Mouse (Mus musculus): ENCODE measurements around the gene Kcnn1.

The Kcnn1 gene

GRCm38 (mm10) chr8:70893656-70894384 is 30.8 kb upstream of the Kcnn1 start:
- DNase-seq (ENCODE audit: low spot score in 2 of 2), result peak; percentile 66 to 82

DNA sequence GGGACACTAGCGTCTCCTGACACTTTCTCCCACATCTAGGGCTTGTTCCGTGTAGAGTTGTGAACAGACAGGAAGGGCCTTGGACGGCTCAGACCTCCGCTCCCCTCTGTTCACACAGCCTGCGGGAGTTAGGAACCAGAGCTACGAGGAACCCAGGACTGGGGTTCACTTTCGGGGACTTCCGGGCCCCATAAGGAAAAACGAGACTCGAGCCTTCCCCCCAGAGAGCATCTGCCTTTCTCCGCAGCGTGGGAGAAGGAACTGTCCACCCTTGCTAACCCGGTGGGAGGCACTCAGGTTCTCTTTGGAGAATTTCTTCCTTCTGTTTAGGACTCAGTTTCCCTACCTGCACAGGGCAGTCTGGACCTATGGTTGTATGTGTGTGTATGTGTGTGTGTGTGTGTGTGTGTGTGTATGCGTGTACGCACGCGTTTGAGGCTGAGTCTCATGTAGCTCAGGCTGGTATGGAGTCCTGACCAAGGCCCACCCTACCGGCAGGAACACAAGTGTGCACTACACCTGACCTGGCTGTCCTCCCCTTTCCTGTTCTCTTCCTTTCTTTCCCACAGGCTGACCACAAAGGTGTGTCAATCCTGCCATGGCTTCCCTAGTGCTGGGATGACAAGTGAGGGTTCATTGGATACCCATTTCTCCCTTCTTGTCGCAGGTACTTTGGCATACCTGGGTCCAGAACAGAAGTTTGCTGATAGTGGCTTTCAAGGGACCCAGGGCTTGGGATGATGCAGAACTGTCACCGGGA is 30.0 kb upstream of the Kcnn1 start:
- DNase-seq (ENCODE audit: low spot score in 2 of 2), result no peak

DNA sequence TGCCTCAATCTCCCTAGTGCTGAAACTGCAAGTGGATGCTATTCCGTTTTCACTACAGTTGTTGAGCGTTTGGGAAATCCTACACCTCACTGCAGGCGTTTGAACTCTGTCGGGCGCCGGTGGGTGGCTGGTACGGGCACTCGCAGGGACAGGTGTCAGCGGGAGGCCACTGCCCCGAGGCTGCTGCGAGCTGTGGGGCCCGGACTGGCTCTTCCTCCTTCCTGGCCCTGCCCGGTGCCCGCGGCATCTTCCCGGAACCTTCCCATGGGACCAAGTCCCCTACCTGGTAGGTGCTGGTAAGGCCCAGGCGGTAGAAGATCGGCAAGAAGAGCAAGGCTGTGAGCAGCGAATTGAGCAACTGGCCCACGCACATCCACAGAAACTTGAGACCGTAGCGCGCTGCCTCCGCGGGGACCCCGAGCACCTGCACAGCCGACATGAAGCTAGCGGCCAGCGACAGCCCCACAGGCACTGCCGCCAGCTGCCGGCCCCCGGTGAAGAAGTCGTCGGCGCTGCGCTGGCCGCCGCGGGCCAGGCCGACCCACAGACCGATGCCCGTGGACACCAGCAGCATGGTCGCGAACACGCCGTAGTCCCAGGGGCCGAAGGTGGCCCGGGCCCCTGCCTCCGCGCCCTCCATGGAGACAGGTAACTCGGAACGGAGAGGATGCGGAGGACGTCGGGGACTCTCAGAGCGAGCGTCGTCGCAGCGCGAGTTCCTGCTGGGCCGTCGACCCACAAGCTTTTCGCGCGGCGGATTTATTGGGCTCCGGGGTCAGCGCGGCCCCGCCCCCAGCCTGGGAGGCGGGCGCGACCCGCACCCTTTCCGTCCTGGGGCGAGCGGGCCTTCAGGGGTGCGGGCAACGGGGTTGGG is 29.2 kb upstream of the Kcnn1 start, which contains the start of gene Slc5a5:
Slc5a5 (minus strand) TSS at position 736 of the 874 bp plus-strand sequence.
- no peak for DNase-seq (ENCODE audit: low spot score in 2 of 2)

DNA sequence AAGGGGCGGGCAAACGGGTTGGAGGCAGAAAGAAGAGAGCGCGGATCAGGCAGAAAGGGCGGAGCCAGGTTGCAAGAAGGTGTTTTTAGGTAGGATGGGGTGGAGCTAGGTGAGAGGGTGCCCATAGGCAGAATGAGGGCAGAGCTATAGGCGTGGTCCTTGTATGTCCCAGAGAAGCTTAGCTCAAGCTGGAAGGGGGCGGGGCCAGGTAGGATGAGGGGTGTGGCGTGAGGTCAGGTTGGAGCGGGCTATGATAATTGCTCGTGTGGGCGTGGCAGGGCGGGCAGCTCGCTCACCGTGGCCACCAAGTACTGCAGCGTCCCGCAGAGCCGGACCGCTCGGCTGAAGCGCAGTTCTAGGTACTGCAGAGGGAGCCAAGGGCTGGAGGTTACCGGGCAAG is 28.3 kb upstream of the Kcnn1 start:
- no peak for DNase-seq (ENCODE audit: low spot score in 2 of 2)

DNA sequence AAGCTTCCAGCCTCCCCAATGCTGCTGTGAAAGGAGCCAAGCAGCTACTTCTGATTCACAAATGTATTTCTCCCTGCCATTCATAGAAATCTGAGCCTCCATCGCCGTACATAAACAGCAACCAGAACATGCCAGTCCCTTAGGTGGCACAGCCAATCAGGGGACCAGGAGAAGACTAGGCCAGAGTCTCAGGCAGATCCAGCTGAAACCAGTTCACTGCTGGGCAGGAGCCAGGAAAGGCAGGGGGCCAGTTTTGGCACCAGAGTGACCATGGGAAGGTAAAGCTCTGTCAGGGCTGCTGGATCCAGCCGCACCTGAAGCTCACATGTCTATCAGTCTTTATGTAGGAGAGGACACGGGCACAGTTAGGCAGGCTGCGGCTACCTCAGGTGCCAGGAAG is 27.6 kb upstream of the Kcnn1 start:
- DNase-seq (ENCODE audit: low spot score in 2 of 2), result no peak

- DNase-seq (ENCODE audit: low spot score in 2 of 2), result no peak
Observed at GRCm38 (mm10) chr8:70887669-70888068, 24.6 kb upstream of the Kcnn1 start.

DNA sequence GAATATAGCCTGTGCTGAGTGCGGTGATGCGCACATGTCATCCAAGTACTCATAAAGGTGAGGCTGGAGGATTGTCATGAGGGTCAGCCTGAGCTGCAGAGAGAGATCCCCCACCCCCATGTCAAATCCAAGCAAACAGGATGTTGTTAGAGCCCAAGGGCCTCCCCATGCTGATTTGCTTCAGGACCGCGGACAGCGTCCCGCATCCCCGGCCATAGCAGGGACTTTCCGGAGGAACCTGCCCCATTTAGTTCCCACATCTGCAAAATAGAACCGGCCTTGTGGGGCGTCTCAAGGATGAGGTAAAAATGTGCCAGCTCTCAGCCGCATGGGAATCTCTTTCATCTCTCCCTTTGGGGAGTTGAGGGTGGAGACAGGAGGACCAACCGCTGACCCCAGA is 22.6 kb upstream of the Kcnn1 start:
- no peak for DNase-seq (ENCODE audit: low spot score in 2 of 2)

DNA sequence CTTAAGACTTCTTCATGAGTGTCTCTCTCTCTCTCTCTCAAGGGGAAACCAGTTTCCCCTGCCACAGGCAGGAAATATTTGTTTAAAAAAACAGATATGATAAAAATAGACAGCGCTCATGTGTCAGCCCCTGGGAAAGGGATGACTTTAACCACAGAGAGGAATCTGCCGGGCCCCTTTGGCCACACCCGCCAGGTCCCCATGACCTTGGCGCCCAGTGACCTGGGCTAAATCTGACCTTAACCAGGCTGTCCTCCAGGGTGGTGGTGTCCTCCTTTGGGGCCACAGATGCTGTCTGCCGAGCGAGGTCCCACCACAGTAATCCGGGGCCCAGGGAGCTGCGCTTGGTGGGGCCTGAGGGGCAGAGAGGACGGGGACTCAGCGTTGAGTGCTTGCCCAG is 21.6 kb upstream of the Kcnn1 start:
- DNase-seq (ENCODE audit: low spot score in 2 of 2), result no peak

GRCm38 (mm10) chr8:70884186-70884585 is 21.1 kb upstream of the Kcnn1 start:
- DNase-seq (ENCODE audit: low spot score in 2 of 2), result no peak

DNA sequence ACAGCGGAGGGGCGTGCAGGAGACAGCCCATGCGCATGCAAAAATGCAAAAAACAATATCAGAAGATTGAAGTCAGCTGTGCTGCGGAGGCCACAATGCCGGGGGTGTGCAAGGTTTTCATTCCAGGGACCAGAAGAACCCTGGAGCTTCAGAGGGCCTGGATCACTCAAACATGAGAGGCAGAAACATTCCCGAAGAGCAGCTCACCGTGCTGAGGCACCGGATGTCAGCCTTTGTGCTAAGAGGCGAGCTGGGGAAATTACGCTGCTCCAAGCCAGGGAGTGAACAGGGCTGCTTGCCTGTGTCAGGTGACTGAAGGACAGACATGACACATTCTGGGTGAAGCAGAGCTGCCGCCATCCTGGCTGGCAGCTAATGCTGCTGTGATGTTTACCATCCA is 17.5 kb upstream of the Kcnn1 start:
- DNase-seq (ENCODE audit: low spot score in 2 of 2), result no peak

DNA sequence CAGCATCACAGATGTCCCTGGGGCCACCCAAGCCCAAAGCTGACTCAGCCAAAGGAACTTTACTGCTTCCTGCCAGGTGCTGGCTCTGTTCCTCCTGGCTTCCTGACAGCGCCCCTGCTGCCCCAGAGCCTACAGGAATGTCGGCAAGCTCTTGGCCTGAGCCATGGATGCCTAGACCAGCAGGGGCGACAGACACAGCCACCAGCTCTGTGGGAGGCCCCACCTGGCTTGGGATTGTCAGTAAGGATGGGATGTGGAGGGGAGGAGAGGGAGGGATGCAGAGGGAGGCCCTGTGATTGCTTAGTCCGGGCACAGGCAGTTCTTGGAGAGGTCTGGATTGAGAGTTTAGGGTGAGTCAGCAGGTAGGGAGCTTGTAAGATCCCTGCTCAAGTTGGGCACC is 17.1 kb upstream of the Kcnn1 start:
- DNase-seq (ENCODE audit: low spot score in 2 of 2), result no peak

DNA sequence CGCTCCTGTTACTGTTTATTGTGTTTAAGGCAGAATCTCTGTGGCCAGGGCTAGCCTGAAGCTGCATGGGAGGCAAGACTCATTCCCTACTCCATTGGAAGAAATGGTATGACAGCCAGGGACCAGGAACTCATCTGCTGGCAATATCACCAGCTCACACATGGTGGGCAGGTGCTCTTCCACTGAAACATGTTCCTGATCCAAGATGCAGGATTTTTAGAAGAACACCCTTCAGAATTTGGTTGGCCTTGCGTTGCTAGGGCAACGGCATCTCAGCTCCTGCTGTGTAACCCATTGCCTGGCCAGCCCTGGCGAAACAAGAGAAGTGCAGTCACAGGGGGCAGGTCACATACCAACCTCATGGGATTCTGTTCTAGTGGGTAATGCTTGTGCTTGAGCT is 16.4 kb upstream of the Kcnn1 start:
- DNase-seq (ENCODE audit: low spot score in 2 of 2), result no peak

- DNase-seq (ENCODE audit: low spot score in 2 of 2), result no peak
Observed at GRCm38 (mm10) chr8:70878178-70878577, 15.1 kb upstream of the Kcnn1 start.

DNA sequence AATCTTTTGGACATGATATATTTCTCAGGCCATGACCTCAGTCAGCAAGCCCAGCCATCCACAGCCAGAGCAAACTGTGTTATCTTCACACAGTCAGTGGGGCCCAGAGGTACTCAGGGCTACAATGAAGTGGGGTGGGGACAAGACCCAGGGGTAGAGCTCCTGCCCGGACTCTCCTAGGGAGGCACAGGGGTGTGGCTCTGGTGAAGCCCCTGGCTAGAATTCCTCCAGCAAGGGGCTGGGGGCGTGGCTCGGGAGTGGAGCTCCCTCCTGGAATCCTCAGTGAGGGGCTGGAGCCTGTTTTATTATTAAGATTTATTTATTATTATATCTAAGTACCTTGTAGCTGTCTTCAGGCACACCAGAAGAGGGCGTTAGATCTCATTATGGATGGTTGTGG is 13.3 kb upstream of the Kcnn1 start:
- DNase-seq (ENCODE audit: low spot score in 2 of 2), result no peak

DNA sequence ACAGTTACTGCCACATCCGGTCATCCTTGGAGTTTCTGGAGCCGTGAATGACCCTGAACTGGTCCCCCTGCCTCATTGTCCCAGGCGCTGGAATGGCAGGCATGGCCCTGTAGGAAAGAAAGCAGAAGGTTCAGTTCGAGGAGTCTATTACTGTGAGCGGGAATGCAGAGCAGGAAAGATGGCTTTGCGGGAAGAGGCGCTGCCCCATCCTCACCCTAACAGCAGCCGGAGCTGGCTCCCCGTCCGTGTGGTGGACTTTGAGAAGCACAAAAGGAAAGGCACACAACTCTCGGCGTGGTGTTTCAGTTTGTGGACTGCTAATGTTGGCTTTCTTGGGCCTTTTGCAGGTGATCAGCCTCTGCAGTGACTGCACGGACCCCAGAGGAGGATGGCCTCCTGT is 11.4 kb upstream of the Kcnn1 start:
- no peak for DNase-seq (ENCODE audit: low spot score in 2 of 2)

DNA sequence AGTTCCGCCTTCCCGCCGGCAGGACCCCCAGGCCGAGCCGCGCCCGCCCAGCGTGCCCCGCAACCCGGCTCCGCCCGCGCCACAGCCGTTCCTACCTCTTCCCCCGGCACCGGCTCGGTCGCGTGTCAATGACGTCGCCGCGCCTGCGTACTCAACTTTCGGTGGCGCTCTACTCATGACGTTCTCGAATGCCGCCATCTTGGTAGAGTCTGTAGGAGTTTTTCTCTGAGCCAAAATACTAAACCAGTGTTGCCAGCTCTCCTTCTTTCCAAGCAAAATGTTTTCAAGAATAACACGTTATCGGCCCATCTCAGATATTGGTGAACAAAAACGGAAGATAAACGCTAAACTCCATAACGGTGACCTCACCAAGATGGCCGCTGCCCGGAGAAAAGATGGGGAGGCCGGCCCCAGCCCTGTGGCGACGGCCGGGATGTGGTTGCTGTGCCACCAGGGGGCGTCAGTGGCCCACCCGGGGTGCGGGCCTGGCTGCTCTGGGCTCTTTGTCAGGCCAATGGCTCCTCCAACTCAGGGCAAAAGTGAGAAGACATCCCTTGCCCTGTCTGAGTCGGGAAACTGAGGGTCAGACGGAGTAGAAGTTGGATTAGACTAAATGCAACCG is 10.4 kb upstream of the Kcnn1 start, which contains the start of gene Ccdc124:
Ccdc124 (minus strand) TSS at position 572 of the 622 bp plus-strand sequence.
- peak; percentile 91 to 97 for DNase-seq (ENCODE audit: low spot score in 2 of 2)

- no peak for DNase-seq (ENCODE audit: low spot score in 2 of 2)
Observed at GRCm38 (mm10) chr8:70872643-70873363, 9.7 kb upstream of the Kcnn1 start.

DNA sequence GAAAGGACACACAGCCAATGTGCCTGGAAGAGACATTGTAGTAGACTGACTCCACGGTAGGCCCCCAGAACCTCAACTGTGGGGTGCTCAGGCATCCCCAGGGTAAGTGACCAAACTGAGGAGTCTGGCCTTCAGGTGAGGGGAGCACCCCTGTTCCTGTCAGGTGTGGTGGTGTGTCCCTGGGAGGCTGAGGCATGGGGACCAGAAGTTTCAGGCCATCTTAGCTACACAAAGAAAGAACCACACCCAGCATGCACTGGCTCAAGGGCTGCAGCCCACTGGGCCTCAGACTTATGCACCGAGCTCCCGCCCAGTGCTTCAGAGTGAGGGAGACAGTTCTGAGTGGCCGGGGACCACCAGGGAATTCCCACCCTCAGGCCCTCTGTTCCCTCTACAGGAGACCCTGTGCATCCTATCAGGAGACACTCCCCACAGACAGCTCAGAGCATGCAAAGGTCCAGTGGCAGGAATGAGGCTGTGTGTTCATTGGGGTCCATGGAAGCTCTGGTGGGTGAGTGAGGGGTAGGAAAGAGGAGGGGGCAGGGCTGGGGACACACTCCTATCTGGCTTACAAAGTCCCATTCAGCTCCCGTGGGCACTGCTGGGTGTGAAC is 8.2 kb upstream of the Kcnn1 start:
- no peak for DNase-seq (ENCODE audit: low spot score in 2 of 2)

DNA sequence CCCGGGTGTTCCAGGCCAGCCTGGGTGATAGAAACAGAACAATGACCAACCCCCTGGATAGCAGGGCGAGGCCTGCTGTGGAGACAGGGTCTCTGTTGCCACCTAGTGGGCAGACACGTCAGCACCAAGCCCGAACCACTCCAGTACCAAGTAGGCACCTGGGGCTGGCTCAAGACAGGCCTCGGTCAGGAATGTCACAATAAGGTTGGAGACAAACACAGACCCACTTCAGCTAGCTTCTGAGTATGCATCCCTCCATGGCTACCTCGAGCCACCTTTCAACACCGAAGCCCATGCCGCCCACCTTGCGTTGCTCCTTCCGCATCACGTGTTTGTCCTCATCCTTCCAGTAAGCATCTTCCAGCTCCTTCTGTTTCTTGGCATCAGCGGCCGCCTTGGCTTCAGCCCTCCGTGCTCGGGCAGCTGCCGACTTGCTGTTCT is 6.6 kb upstream of the Kcnn1 start:
- DNase-seq (ENCODE audit: low spot score in 2 of 2), result peak; percentile 61 to 77

- no peak for DNase-seq (ENCODE audit: low spot score in 2 of 2)
Observed at GRCm38 (mm10) chr8:70869199-70869571, 6.1 kb upstream of the Kcnn1 start.
